Comparison of ENCODE assay signal across 20 mouse cellular contexts in genomic region chr13:89735111-89735510, GRCm38 (mm10). TPM values are rescaled to one million over a fixed set of nuclear protein-coding genes. Genes with fewer than 3 reads are reported as not detected.
DNase-seq lines count a peak whose midpoint lies in the region; ATAC-seq lines count a peak whose summit lies in the region.
"Had no signal": no experiment of that assay in that cellular context is flagged by ENCODE, and none has a peak within 500 bp of the region (broad histone marks: within the 10 kb centered on the region; RNA-seq: fewer than 3 reads in every experiment).

No protein-coding gene starts in this region.

- H3K27me3 ChIP-seq in kidney, embryonic 16.5 days (ENCODE audit: insufficient read depth, low read length), result no peaks in the 10 kb centered on the region
- H3K27me3 ChIP-seq in lung, embryonic 16.5 days (ENCODE audit: control insufficient read depth, insufficient read depth, low read depth, low read length), result no peaks in the 10 kb centered on the region
- no peaks in the 10 kb centered on the region; the same call in 1 of the 2 replicates for H3K27me3 ChIP-seq in midbrain, embryonic 14.5 days (ENCODE audit: control insufficient read depth, insufficient read depth, low read length)
- H3K27me3 ChIP-seq: forebrain, embryonic 13.5 days; Patski had no signal

- no peaks in the 10 kb centered on the region for H3K9me3 ChIP-seq in kidney, embryonic 16.5 days (ENCODE audit: low read length)
- no peaks in the 10 kb centered on the region for H3K9me3 ChIP-seq in lung, embryonic 16.5 days (ENCODE audit: control insufficient read depth, low read length)
- H3K9me3 ChIP-seq in midbrain, embryonic 14.5 days (ENCODE audit: control insufficient read depth, low read length), result no peaks in the 10 kb centered on the region
- H3K9me3 ChIP-seq: forebrain, embryonic 13.5 days; hindbrain, embryonic 10.5 days had no signal

- 58% methylated on average over 5 of the region's 5 CpGs for WGBS in kidney, embryonic 16.5 days
- WGBS in lung, embryonic 16.5 days, result 25% methylated on average over 5 of the region's 5 CpGs
- 77% methylated on average over 5 of the region's 5 CpGs for WGBS in midbrain, embryonic 14.5 days

- no peak for ATAC-seq in kidney, embryonic 16.5 days (ENCODE audit: low FRiP score, low TSS enrichment)
- no peak for ATAC-seq in lung, embryonic 16.5 days (ENCODE audit: low read depth)
- no peak for ATAC-seq in midbrain, embryonic 14.5 days (ENCODE audit: low FRiP score, low TSS enrichment)
- no peak for ATAC-seq in megakaryocyte, adult 5-6 weeks (ENCODE audit: poor library complexity, severe bottlenecking)
- ATAC-seq: CD4-positive, CD25-positive, alpha-beta regulatory T cell, adult 4 months; forebrain, embryonic 13.5 days; hindbrain, postnatal 0 days; Patski had no signal

- H3K4me2 ChIP-seq in kidney, embryonic 16.5 days (replicated peaks; ENCODE audit: low read depth, low read length), result no peak overlapping the region
- no peak overlapping the region for H3K4me2 ChIP-seq in lung, embryonic 16.5 days (ENCODE audit: low read depth, low read length)
- no peak overlapping the region for H3K4me2 ChIP-seq in midbrain, embryonic 14.5 days (ENCODE audit: low read length)
- H3K4me2 ChIP-seq: forebrain, embryonic 13.5 days had no signal

- H3K27ac ChIP-seq in kidney, embryonic 16.5 days (ENCODE audit: low read length), result peak overlapping the region; percentile 50; the same call in 1 of the 2 replicates
- 0 out of 2 replicates have a peak overlapping the region, but pooled peaks have one; percentile 40 for H3K27ac ChIP-seq in lung, embryonic 16.5 days (ENCODE audit: low read length)
- H3K27ac ChIP-seq in midbrain, embryonic 14.5 days (replicated peaks; ENCODE audit: low read depth, low read length), result no peak overlapping the region
- H3K27ac ChIP-seq: forebrain, embryonic 13.5 days; hindbrain, embryonic 10.5 days; hindbrain, postnatal 0 days had no signal

- peak; percentile 11 to 36 for DNase-seq in heart, adult 18-20 months
- DNase-seq in heart, adult 11 months, result no peak
- DNase-seq in kidney, adult 8-10 months, result no peak
- no peak for DNase-seq in lung, postnatal 25 days (ENCODE audit: low spot score)
- no peak for DNase-seq in midbrain, embryonic 14.5 days
- DNase-seq: adrenal gland, postnatal 14 days; cerebellum, adult 9-11 months; gastrocnemius, postnatal 14 days; liver; right cerebral cortex, postnatal 14 days; spleen, adult 18-20 months; thymus, postnatal 36 days had no signal

- H3K36me3 ChIP-seq in kidney, embryonic 16.5 days (ENCODE audit: insufficient read depth, low read length), result no peaks in the 10 kb centered on the region
- no peaks in the 10 kb centered on the region for H3K36me3 ChIP-seq in lung, embryonic 16.5 days (ENCODE audit: control insufficient read depth, insufficient read depth, low read length)
- H3K36me3 ChIP-seq in midbrain, embryonic 14.5 days (ENCODE audit: control insufficient read depth, insufficient read depth, low read length), result no peaks in the 10 kb centered on the region
- H3K36me3 ChIP-seq: hindbrain, embryonic 10.5 days had no signal

- H3K9ac ChIP-seq in kidney, embryonic 16.5 days (replicated peaks; ENCODE audit: low read length), result no peak overlapping the region
- H3K9ac ChIP-seq in lung, embryonic 16.5 days (ENCODE audit: low read length), result no peak overlapping the region
- H3K9ac ChIP-seq in midbrain, embryonic 14.5 days (replicated peaks; ENCODE audit: low read length), result no peak overlapping the region
- H3K9ac ChIP-seq: forebrain, embryonic 13.5 days had no signal

- H3K4me1 ChIP-seq in kidney, embryonic 16.5 days (ENCODE audit: insufficient read depth, low read length), result peaks cover 18% of the 10 kb centered on the region
- peaks cover 9% of the 10 kb centered on the region for H3K4me1 ChIP-seq in lung, embryonic 16.5 days (replicated peaks; ENCODE audit: control insufficient read depth, insufficient read depth, low read length)
- peaks cover 8% of the 10 kb centered on the region; the same call in 1 of the 2 replicates for H3K4me1 ChIP-seq in midbrain, embryonic 14.5 days (ENCODE audit: control insufficient read depth, insufficient read depth, low read length)

- no peak overlapping the region for H3K4me3 ChIP-seq in kidney, embryonic 16.5 days (ENCODE audit: low read length)
- no peak overlapping the region for H3K4me3 ChIP-seq in lung, embryonic 16.5 days (ENCODE audit: low read length)
- H3K4me3 ChIP-seq in midbrain, embryonic 14.5 days (replicated peaks; ENCODE audit: low read depth, low read length), result no peak overlapping the region
- H3K4me3 ChIP-seq: forebrain, embryonic 13.5 days; hindbrain, embryonic 10.5 days had no signal

RNA-seq across cellular contexts. Expression of gene Vcan, which starts 7.2 kb away (rescaled TPM):
- total RNA-seq in heart, adult 18-20 months (2021), result 1 to 10 TPM; 6.1 to 7.3 TPM
- polyA plus RNA-seq in kidney, embryonic 16.5 days (2015; fragmentation: Nextera tagmentation; extraction: Ambion mirVana), result 61.9 and 75.2 TPM in 2 replicates
- polyA plus RNA-seq in lung, embryonic 16.5 days (2015; fragmentation: Nextera tagmentation; extraction: Ambion mirVana), result 42.9 and 46.4 TPM in 2 replicates
- polyA plus RNA-seq in midbrain, embryonic 14.5 days (2014; fragmentation: Nextera tagmentation; extraction: Ambion mirVana), result 38.2 and 38.5 TPM in 2 replicates
- total RNA-seq in megakaryocyte, adult 5-6 weeks (2015), result 41.6 and 48.9 TPM in 2 replicates
- total RNA-seq in megakaryocyte, adult 5-6 weeks (2017), result 24.3 and 34.1 TPM in 2 replicates

Comparison
In these comparisons a context has a peak if more than half of its experiments do, and no peak if none do; other contexts are left out.
1. DNase-seq: peak in heart, adult 18-20 months (2 of 2); none in heart, adult 11 months (single experiment), kidney, adult 8-10 months (0 of 2), lung, postnatal 25 days (single experiment) and midbrain, embryonic 14.5 days (single experiment).